Mouse (Mus musculus) kidney, embryonic 14.5 days (tissue): ENCODE results near the gene Acot11. TPM values are rescaled to one million over a fixed set of nuclear protein-coding genes. Genes with fewer than 3 reads are reported as not detected.

Experiments used
- ATAC-seq: fragments of 200-750 bp; cut with Nextera tagmentation; 2 replicates; pipeline ENCODE4 v1.8.0; 2017; ENCODE audit warnings: moderate number of reproducible peaks, mild to moderate bottlenecking, moderate TSS enrichment, moderate library complexity; ENCODE audit not compliant: low FRiP score, low TSS enrichment
- H3K27ac ChIP-seq: fragments of 300-500 bp; sonication (generic); 2 replicates; pipeline ENCODE4 v1.5.1; 2014; ENCODE audit warnings: low read depth, mild to moderate bottlenecking, low read length, moderate library complexity, mixed read lengths
- H3K27me3 ChIP-seq: fragments of 300-500 bp; sonication (generic); 2 replicates; pipeline ENCODE4 v1.6.1; 2014; ENCODE audit warnings: mild to moderate bottlenecking, low read length; ENCODE audit not compliant: control insufficient read depth, insufficient read depth
- H3K36me3 ChIP-seq: fragments of 300-500 bp; sonication (generic); 2 replicates; pipeline ENCODE4 v1.6.1; 2014; ENCODE audit warnings: low read length, mixed read lengths; ENCODE audit not compliant: control insufficient read depth, insufficient read depth
- H3K4me1 ChIP-seq: fragments of 300-500 bp; sonication (generic); 2 replicates; pipeline ENCODE4 v1.6.1; 2014; ENCODE audit warnings: low read length, mixed read lengths; ENCODE audit not compliant: control insufficient read depth, insufficient read depth
- H3K4me2 ChIP-seq: fragments of 300-500 bp; sonication (generic); replicated peaks from 2 replicates; pipeline ENCODE4 v1.6.1; 2014; ENCODE audit warnings: low read depth, mild to moderate bottlenecking, low read length
- H3K4me3 ChIP-seq: fragments of 300-500 bp; sonication (generic); 2 replicates; pipeline ENCODE4 v1.5.1; 2014; ENCODE audit warnings: mild to moderate bottlenecking, low read length
- H3K9ac ChIP-seq: fragments of 300-500 bp; sonication (generic); 2 replicates; pipeline ENCODE4 v1.6.1; 2014; ENCODE audit warnings: low read depth, mild to moderate bottlenecking, low read length, moderate library complexity
- H3K9me3 ChIP-seq: fragments of 300-500 bp; sonication (generic); 2 replicates; pipeline ENCODE4 v1.6.1; 2016; ENCODE audit warnings: low read length; ENCODE audit not compliant: control insufficient read depth
- WGBS: fragments of 180-500 bp; shearing (Covaris S2); extraction: QIAGEN DNeasy Blood & Tissue Kit; methylation state at CpG from one replicate; pipeline ENCODE4 v1.1.7; 2014; 5-methylcytosine and 5-hydroxymethylcytosine counted together
- polyA plus RNA-seq: library from polyadenylated mRNA; unstranded; fragments of >200 nt; fragmentation: Nextera tagmentation; extraction: Ambion mirVana; gene quantifications from 2 replicates; pipeline ENCODE4 v1.2.1, GENCODE M21; 2014

Gene Acot11
- polyA plus RNA-seq, 1 experiment from 2014 or later = 2.2 TPM

DNA sequence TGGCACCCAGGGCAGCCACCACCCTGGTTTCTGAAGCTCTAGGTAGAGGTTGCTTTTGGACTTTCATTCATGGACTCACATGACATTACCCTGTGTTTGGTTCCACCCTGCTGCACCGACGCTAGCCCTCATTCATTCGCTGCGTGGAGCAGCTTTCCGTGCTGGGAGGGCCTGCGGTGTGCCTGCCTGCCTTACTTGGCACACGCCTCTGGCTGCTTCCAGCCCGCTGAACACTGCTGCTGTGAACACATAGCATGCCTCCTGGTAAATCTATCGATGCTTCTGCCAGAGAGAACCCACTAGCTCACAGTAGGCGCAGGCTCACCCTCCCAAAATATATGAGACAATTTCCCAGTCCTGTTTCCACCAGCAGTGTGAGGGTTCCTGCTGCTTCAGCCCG lies 100.4 kb downstream of the Acot11 start:
- WGBS = 67% methylated on average over 11 of the region's 11 CpGs
- H3K4me3 ChIP-seq = no peak overlapping the region
- H3K9ac ChIP-seq = no peak overlapping the region
- no peak overlapping the region for H3K27ac ChIP-seq
- H3K4me1 ChIP-seq = 0 out of 2 replicates have a peak, but pooled peaks cover 2% of the 10 kb centered on the region
- no peaks in the 10 kb centered on the region for H3K9me3 ChIP-seq
- H3K27me3 ChIP-seq = no peaks in the 10 kb centered on the region
- H3K36me3 ChIP-seq = no peaks in the 10 kb centered on the region
- no peak for ATAC-seq
- H3K4me2 ChIP-seq = no peak overlapping the region

DNA sequence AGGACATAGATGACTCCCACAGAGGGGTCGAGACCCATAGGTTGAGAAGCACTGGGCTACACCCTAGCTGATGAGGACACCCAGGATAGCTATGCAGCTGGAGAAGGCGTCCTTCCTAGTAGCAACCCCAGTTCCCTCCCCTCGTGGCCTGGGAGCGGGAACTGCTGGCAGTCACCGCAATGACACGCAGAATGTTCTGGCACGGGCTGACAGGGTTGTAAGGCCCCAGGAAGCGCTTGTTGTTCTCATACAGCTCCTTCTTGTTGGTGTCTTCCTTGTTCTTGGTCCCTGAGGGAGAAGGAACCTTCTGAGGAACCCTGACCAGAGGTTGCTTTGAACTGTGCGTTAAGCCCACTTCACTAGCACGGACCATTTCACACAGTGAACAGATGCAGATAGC lies 100.8 kb downstream of the Acot11 start:
- Histone ChIP-seq H3K9ac (no peak overlapping the region), H3K27me3 (no peaks in the 10 kb centered on the region), H3K4me1 (0 out of 2 replicates have a peak, but pooled peaks cover 2% of the 10 kb centered on the region), H3K4me2 (no peak overlapping the region), H3K9me3 (no peaks in the 10 kb centered on the region), H3K27ac (no peak overlapping the region), H3K36me3 (no peaks in the 10 kb centered on the region), H3K4me3 (no peak overlapping the region)
- ATAC-seq = no peak
- WGBS = 82% methylated on average over 10 of the region's 10 CpGs

DNA sequence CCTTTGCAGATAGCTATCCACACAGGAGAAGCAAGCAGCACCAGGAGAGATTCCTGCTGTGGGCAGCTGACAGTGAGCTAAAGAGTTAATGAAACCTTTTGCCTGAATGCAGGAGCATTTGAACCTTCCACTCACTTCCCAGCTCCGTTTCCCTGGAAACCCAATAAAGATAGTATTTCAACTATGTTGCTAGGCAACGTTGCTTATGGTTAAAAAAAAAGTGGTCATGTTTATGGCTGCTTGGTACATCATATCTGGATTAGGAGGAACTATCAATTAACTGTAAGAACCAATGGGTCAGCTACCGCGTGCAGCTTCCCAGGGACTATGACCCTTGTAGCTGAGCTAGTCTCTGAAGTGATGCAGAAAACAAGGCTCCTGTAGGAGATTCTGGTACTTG lies 104.0 kb downstream of the Acot11 start:
- Histone ChIP-seq H3K27me3 (no peaks in the 10 kb centered on the region), H3K4me2 (no peak overlapping the region), H3K36me3 (no peaks in the 10 kb centered on the region), H3K4me3 (no peak overlapping the region), H3K4me1 (0 out of 2 replicates have a peak, but pooled peaks cover 2% of the 10 kb centered on the region), H3K27ac (no peak overlapping the region), H3K9ac (no peak overlapping the region), H3K9me3 (no peaks in the 10 kb centered on the region)
- 33% methylated on average over 4 of the region's 4 CpGs for WGBS
- ATAC-seq = no peak

DNA sequence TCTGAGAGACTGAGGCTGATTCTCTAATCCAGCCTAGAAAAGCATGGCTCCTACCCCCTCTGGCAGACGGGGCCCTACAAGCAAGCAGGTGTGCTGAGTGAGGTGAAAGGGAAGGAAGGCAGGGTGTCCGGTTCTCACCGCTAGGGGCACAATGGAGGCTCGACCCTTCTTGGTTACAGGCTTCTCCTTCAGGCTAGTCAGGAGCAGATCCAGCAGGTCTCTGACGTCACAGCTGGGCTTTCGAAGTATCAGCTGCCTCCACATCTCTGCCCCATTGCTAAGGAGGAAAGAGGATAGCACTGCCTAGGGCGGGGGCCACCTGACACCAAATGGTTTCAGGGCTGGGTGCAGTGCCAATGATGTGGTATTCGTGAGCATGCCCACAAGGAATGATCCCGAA lies 104.8 kb downstream of the Acot11 start:
- H3K27ac ChIP-seq = no peak overlapping the region
- 20% methylated on average over 9 of the region's 9 CpGs for WGBS
- peak; percentile 63 for ATAC-seq

More for the DNA sequence above, 104.8 kb downstream of the Acot11 start:
- 0 out of 2 replicates have a peak, but pooled peaks cover 2% of the 10 kb centered on the region for H3K4me1 ChIP-seq
- no peak overlapping the region for H3K9ac ChIP-seq
- no peak overlapping the region for H3K4me2 ChIP-seq
- no peaks in the 10 kb centered on the region for H3K9me3 ChIP-seq
- no peak overlapping the region for H3K4me3 ChIP-seq
- no peaks in the 10 kb centered on the region for H3K27me3 ChIP-seq
- H3K36me3 ChIP-seq = no peaks in the 10 kb centered on the region

Other genes starting within 250 kb of the Acot11 start
- gene Dhcr24, start 244.0 kb downstream of the Acot11 start, polyA plus RNA-seq = 21.4 and 29.5 TPM in 2 replicates
- not detected in 2 replicates for gene Lexm, start 187.8 kb downstream of the Acot11 start, polyA plus RNA-seq
- 4.6 and 5.7 TPM in 2 replicates for gene Ttc22, start 182.6 kb downstream of the Acot11 start, polyA plus RNA-seq
- gene Pars2, start 153.9 kb downstream of the Acot11 start, polyA plus RNA-seq = 10.9 and 14.0 TPM in 2 replicates
- gene Ttc4, start 126.1 kb downstream of the Acot11 start, polyA plus RNA-seq = 60.9 and 90.5 TPM in 2 replicates
- 0.29 and 0.47 TPM in 2 replicates for gene Mroh7, start 74.1 kb downstream of the Acot11 start, polyA plus RNA-seq
- 3.6 and 4.5 TPM in 2 replicates for gene Fam151a, start 71.1 kb downstream of the Acot11 start, polyA plus RNA-seq
- 81.5 and 118 TPM in 2 replicates for gene Ssbp3, start 105.7 kb upstream of the Acot11 start, polyA plus RNA-seq